Mouse (Mus musculus): ENCODE measurements around the gene Pkn3. TPM values are rescaled to one million over a fixed set of nuclear protein-coding genes. Genes with fewer than 3 reads are reported as not detected.
"Not testable (repeated sequence)": the region's sequence is repeated elsewhere in the genome, so short reads cannot be mapped to it uniquely, and the experiment has no call there.

Gene Pkn3
- polyA plus RNA-seq, 2 experiments: 2.0 to 3.5 TPM

DNA sequence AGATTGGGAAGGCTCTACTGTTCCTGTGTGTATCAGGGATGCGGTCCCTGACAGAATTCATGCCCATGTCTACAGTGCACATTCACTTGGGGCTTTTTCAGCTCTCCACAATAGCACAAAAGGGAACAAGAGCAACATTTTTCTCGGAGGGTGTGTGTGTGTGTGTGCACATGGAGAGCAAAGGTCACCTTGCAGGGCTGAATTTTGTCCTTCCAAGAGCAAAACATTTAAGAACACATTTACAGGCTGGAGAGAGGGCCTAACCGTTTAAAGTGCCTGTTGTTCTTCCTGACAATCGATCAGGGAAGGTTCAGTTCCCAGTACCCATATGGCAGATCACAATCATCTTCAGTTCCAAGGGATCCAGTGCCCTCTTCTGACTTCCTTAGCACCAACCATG lies 52.7 kb downstream of the Pkn3 start:
- Histone ChIP-seq H3K27ac (no peak overlapping the region), H3K9me3 (ENCODE audit: control insufficient read depth, low read length) (no peaks in the 10 kb centered on the region), H3K36me3 (replicated peaks; ENCODE audit: control insufficient read depth, insufficient read depth, low read depth) (no peaks in the 10 kb centered on the region), H3K4me3 (ENCODE audit: insufficient read depth in 1 of 2, low read depth in 2 of 2, low read length in 2 of 2) (no peak overlapping the region), H3K27me3 (ENCODE audit: control insufficient read depth, insufficient read depth, low read length) (no peaks in the 10 kb centered on the region), H3K4me1 (replicated peaks; ENCODE audit: control insufficient read depth in 2 of 2, insufficient read depth in 2 of 2, low read length in 1 of 2) (peaks cover 8 to 18% of the 10 kb centered on the region in 2 experiments), H3K4me2 (ENCODE audit: low read depth) (no peak overlapping the region), H3K9ac (replicated peaks) (no peak overlapping the region)
- no peak for ATAC-seq (ENCODE audit: insufficient read depth)
- no peak for DNase-seq (ENCODE audit: low read depth in 3 of 3, low spot score in 3 of 3)
- TF ChIP-seq CTCF (IDR thresholded peaks at IDR 0.05; ENCODE audit: low read depth) (no peak), EP300 (IDR thresholded peaks at IDR 0.05; ENCODE audit: low read depth) (no peak)
- 62% methylated on average over 4 of the region's 4 CpGs for WGBS (ENCODE audit: insufficient replicate concordance)

DNA sequence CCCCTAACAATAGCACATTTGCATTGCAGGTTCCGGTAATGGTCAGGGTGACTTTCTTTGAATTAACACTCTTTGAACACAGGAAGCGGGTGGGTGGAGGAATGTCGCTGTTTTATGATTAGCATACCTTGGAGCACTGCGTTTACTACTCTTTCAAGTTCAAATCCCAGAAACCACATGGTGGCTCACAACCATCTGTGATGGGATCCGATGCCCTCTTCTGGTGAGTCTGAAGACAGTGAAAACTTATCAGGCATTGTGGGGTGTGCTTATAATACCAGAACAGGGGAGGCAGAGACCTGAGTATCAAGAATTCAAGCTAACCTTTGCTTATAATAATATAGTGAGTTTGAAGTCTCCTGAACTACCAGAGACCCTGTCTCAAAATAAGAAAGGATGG lies 53.8 kb downstream of the Pkn3 start:
- H3K9me3 ChIP-seq (ENCODE audit: control insufficient read depth, low read length): not testable (repeated sequence)

DNA sequence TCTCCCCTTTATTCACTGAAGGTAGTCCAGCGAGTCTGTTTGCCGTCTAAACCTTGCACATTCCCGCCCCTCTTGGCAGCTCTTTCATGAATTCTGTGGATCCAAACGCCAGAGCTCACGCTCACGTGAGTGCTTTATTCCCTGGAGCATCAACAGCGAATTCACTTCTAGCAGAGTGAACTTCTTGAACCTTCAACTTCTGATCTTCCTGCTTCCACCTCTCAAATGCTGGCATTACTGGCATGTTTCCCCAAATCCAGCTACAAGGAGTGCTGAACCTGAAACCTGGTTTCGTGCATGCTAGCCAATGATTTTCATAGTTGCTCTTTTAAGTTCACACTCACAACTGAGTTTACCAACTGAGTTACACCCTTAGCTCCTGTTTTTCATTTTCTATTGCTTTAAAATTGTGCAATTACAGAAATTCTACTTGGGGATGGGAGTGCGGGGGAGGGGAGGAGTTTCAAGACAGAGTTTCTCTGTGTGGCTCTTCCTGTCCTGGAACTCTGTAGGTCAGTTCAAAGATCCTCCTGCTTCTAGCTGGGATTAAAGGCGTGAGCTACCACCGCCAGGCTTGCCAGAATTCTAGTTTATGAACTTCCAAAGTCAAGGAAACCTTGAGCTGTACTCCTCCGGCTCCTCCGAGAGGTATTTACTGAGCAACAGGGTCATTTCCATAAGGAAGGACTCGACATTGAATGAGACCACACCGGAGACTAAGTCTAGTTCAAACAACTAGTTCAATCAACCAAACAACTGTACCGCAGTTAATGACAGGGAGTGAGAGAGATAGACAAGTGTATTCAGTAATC lies 55.5 kb downstream of the Pkn3 start:
- H3K27ac ChIP-seq: peak overlapping the region; percentile 86

More for the DNA sequence above, 53.8 kb downstream of the Pkn3 start:
- H3K27ac ChIP-seq; H3K4me2 ChIP-seq (ENCODE audit: low read depth); DNase-seq (ENCODE audit: low read depth in 3 of 3, low spot score in 3 of 3); H3K4me3 ChIP-seq (ENCODE audit: insufficient read depth in 1 of 2, low read depth in 2 of 2, low read length in 2 of 2); H3K27me3 ChIP-seq (ENCODE audit: control insufficient read depth, insufficient read depth, low read length); H3K36me3 ChIP-seq (replicated peaks; ENCODE audit: control insufficient read depth, insufficient read depth, low read depth); ATAC-seq (ENCODE audit: insufficient read depth); H3K9ac ChIP-seq (replicated peaks): not testable (repeated sequence)
- peak; percentile 28 for TF ChIP-seq CTCF (IDR thresholded peaks at IDR 0.05; ENCODE audit: low read depth)
- WGBS (ENCODE audit: insufficient replicate concordance): 59% methylated on average over 5 of the region's 5 CpGs
- peaks cover 7 to 19% of the 10 kb centered on the region in 2 experiments; a peak in 3 of 4 replicates for H3K4me1 ChIP-seq (replicated peaks; ENCODE audit: control insufficient read depth in 2 of 2, insufficient read depth in 2 of 2, low read length in 1 of 2)

DNA sequence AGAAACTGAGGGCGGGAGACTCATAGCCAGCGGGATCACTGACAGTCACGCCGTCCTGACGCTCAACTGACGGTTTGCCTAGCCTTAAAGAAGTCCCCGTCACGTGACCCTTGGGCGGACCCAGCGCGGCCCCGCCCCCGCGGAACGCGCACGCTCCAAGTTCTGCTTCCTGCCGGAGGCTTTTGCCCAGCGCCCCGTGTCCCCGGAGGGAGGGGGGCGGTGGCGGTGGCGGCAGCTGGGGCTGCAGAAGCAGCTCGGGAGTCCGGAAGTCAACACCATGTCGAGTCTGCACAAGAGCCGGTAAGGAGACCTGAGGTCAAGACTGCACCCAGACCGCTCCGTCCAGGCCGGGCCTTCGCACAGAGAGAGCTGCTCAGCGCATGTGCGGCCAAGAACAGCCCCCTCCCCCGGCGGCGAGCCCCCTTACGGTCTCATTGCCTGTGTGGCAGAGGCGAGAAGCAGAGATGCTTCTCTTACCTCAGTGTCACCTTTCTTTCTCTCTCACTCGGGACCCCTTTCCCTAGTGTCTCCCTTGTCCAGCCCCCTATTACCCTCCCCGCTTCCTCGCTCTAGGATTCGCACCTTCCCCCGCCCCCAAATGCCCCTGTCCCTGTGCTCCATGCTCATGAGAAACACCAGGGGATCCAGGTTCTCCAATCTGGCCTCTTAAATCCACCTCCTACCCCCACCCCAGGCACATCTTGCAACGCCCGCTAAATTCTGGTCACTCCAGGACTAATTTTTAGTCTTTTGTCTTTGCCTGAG lies 56.3 kb downstream of the Pkn3 start, which contains the start of gene Tbc1d13:
TSS of gene Tbc1d13 (plus strand) at position 134 of the 765 bp plus-strand sequence.
- H3K9me3 ChIP-seq (ENCODE audit: control insufficient read depth, low read length): no peaks in the 10 kb centered on the region
- peak within 1 kb of the TSS; percentile 86 for H3K27ac ChIP-seq
- ATAC-seq (ENCODE audit: insufficient read depth) (peak; percentile 96), DNase-seq (ENCODE audit: low read depth in 3 of 3, low spot score in 3 of 3) (peak; percentile 93 to 94 (median 93))
- peak within 1 kb of the TSS; percentile 70 to 74 for H3K4me3 ChIP-seq (ENCODE audit: insufficient read depth in 1 of 2, low read depth in 2 of 2, low read length in 2 of 2)
- no peaks in the 10 kb centered on the region for H3K36me3 ChIP-seq (replicated peaks; ENCODE audit: control insufficient read depth, insufficient read depth, low read depth)
- H3K9ac ChIP-seq (replicated peaks): peak within 1 kb of the TSS; percentile 76
- WGBS (ENCODE audit: insufficient replicate concordance): under 1% methylated on average over 46 of the region's 46 CpGs
- H3K27me3 ChIP-seq (ENCODE audit: control insufficient read depth, insufficient read depth, low read length): no peaks in the 10 kb centered on the region
- peak within 1 kb of the TSS; percentile 91 for H3K4me2 ChIP-seq (ENCODE audit: low read depth)
- TF ChIP-seq EP300 (IDR thresholded peaks at IDR 0.05; ENCODE audit: low read depth): peak; percentile 41; the same call in 1 of the 2 replicates
- TF ChIP-seq CTCF (IDR thresholded peaks at IDR 0.05; ENCODE audit: low read depth): peak; percentile 12; the same call in 1 of the 2 replicates
- peaks cover 13 to 24% of the 10 kb centered on the region in 2 experiments for H3K4me1 ChIP-seq (replicated peaks; ENCODE audit: control insufficient read depth in 2 of 2, insufficient read depth in 2 of 2, low read length in 1 of 2)

More for the DNA sequence above, 55.5 kb downstream of the Pkn3 start:
- ATAC-seq (ENCODE audit: insufficient read depth): peak; percentile 43
- no peaks in the 10 kb centered on the region for H3K36me3 ChIP-seq (replicated peaks; ENCODE audit: control insufficient read depth, insufficient read depth, low read depth)
- peak overlapping the region; percentile 68 for H3K9ac ChIP-seq (replicated peaks)
- peak overlapping the region; percentile 70 to 74 for H3K4me3 ChIP-seq (ENCODE audit: insufficient read depth in 1 of 2, low read depth in 2 of 2, low read length in 2 of 2)
- H3K4me2 ChIP-seq (ENCODE audit: low read depth): peak overlapping the region; percentile 91
- TF ChIP-seq EP300 (IDR thresholded peaks at IDR 0.05; ENCODE audit: low read depth) (no peak; the same call in 1 of the 2 replicates), CTCF (IDR thresholded peaks at IDR 0.05; ENCODE audit: low read depth) (no peak)
- peaks cover 13 to 24% of the 10 kb centered on the region in 2 experiments for H3K4me1 ChIP-seq (replicated peaks; ENCODE audit: control insufficient read depth in 2 of 2, insufficient read depth in 2 of 2, low read length in 1 of 2)
- H3K9me3 ChIP-seq (ENCODE audit: control insufficient read depth, low read length): no peaks in the 10 kb centered on the region
- 34% methylated on average over 16 of the region's 16 CpGs for WGBS (ENCODE audit: insufficient replicate concordance)
- no peak for DNase-seq (ENCODE audit: low read depth in 3 of 3, low spot score in 3 of 3)
- H3K27me3 ChIP-seq (ENCODE audit: control insufficient read depth, insufficient read depth, low read length): no peaks in the 10 kb centered on the region

DNA sequence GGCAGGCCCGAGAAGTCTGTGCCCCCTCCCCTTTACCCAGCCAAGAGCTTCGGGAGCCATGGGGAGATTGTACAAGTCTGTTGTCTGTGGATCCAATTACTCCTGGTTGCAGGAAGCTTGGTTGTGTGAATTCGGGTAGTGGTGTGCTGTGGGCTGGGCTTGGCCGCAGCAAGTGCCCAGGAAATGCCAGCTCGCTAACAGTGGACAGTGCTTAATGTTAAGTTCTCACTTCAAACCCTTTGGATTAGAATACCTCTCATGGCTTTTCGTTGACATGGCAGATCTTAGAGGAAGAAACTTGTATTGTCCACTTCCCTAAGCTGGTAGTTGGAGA lies 56.9 kb downstream of the Pkn3 start:
- 10% methylated on average over 6 of the region's 6 CpGs for WGBS (ENCODE audit: insufficient replicate concordance)
- ATAC-seq (ENCODE audit: insufficient read depth) (no peak), DNase-seq (ENCODE audit: low read depth in 3 of 3, low spot score in 3 of 3) (no peak)
- TF ChIP-seq CTCF (IDR thresholded peaks at IDR 0.05; ENCODE audit: low read depth): no peak
- no peak for TF ChIP-seq EP300 (IDR thresholded peaks at IDR 0.05; ENCODE audit: low read depth)
- no peak overlapping the region; the same call in 1 of the 2 replicates for H3K27ac ChIP-seq
- H3K4me2 ChIP-seq (ENCODE audit: low read depth): peak overlapping the region; percentile 91
- no peaks in the 10 kb centered on the region for H3K27me3 ChIP-seq (ENCODE audit: control insufficient read depth, insufficient read depth, low read length)
- no peaks in the 10 kb centered on the region for H3K36me3 ChIP-seq (replicated peaks; ENCODE audit: control insufficient read depth, insufficient read depth, low read depth)
- peak overlapping the region; percentile 76 for H3K9ac ChIP-seq (replicated peaks)
- no peaks in the 10 kb centered on the region for H3K9me3 ChIP-seq (ENCODE audit: control insufficient read depth, low read length)
- peaks cover 13 to 24% of the 10 kb centered on the region in 2 experiments for H3K4me1 ChIP-seq (replicated peaks; ENCODE audit: control insufficient read depth in 2 of 2, insufficient read depth in 2 of 2, low read length in 1 of 2)
- H3K4me3 ChIP-seq (ENCODE audit: insufficient read depth in 1 of 2, low read depth in 2 of 2, low read length in 2 of 2): peak overlapping the region; percentile 70 to 74

All from liver, embryonic 14.5 days (tissue).